Mouse (Mus musculus): Measurements from ENCODE around the gene Zfp346. TPM values are rescaled to one million over a fixed set of nuclear protein-coding genes. Genes with fewer than 3 reads are reported as not detected.

The Zfp346 gene
- polyA plus RNA-seq, 1 experiment from 2014 or later: 23.1 TPM

- 67% methylated on average over 4 of the region's 4 CpGs for WGBS
- Histone ChIP-seq H3K36me3 (ENCODE audit: poor library complexity, severe bottlenecking) (no peaks in the 10 kb centered on the region), H3K27me3 (no peaks in the 10 kb centered on the region), H3K4me1 (peaks cover 10% of the 10 kb centered on the region), H3K4me3 (no peak overlapping the region), H3K9me3 (replicated peaks) (no peaks in the 10 kb centered on the region), H3K4me2 (no peak overlapping the region), H3K27ac (no peak overlapping the region; the same call in 1 of the 2 replicates), H3K9ac (no peak overlapping the region)
- ATAC-seq: no peak
Observed at GRCm38 (mm10) chr13:55177903-55178496, 72.9 kb downstream of the Zfp346 start.

- H3K9me3 ChIP-seq (replicated peaks): no peaks in the 10 kb centered on the region
- H3K9ac ChIP-seq: no peak overlapping the region
- H3K36me3 ChIP-seq (ENCODE audit: poor library complexity, severe bottlenecking): no peaks in the 10 kb centered on the region
- peaks cover 10% of the 10 kb centered on the region for H3K4me1 ChIP-seq
- H3K4me2 ChIP-seq: no peak overlapping the region
- H3K27ac ChIP-seq: no peak overlapping the region
- WGBS: 33% methylated on average over 2 of the region's 2 CpGs
- peak; percentile 17; the same call in 1 of the 2 replicates for ATAC-seq
- H3K4me3 ChIP-seq: no peak overlapping the region
- H3K27me3 ChIP-seq: no peaks in the 10 kb centered on the region
Observed at GRCm38 (mm10) chr13:55178556-55178955, 73.4 kb downstream of the Zfp346 start.

GRCm38 (mm10) chr13:55179591-55179990, 74.5 kb downstream of the Zfp346 start:
- no peak for ATAC-seq
- Histone ChIP-seq H3K9ac (no peak overlapping the region), H3K36me3 (ENCODE audit: poor library complexity, severe bottlenecking) (no peaks in the 10 kb centered on the region), H3K4me1 (peaks cover 10% of the 10 kb centered on the region), H3K9me3 (replicated peaks) (no peaks in the 10 kb centered on the region), H3K4me3 (no peak overlapping the region), H3K27me3 (no peaks in the 10 kb centered on the region), H3K27ac (no peak overlapping the region), H3K4me2 (no peak overlapping the region)
- WGBS: 78% methylated on average over 3 of the region's 3 CpGs

GRCm38 (mm10) chr13:55181786-55182172, 76.7 kb downstream of the Zfp346 start:
- Histone ChIP-seq H3K4me3 (peak overlapping the region; percentile 27), H3K4me2 (peak overlapping the region; percentile 55), H3K9me3 (replicated peaks) (no peaks in the 10 kb centered on the region), H3K4me1 (peaks cover 10% of the 10 kb centered on the region), H3K27ac (no peak overlapping the region), H3K9ac (0 out of 2 replicates have a peak overlapping the region, but pooled peaks have one; percentile 48), H3K27me3 (no peaks in the 10 kb centered on the region), H3K36me3 (ENCODE audit: poor library complexity, severe bottlenecking) (no peaks in the 10 kb centered on the region)
- no peak for ATAC-seq
- WGBS: 71% methylated on average over 2 of the region's 2 CpGs

DNA sequence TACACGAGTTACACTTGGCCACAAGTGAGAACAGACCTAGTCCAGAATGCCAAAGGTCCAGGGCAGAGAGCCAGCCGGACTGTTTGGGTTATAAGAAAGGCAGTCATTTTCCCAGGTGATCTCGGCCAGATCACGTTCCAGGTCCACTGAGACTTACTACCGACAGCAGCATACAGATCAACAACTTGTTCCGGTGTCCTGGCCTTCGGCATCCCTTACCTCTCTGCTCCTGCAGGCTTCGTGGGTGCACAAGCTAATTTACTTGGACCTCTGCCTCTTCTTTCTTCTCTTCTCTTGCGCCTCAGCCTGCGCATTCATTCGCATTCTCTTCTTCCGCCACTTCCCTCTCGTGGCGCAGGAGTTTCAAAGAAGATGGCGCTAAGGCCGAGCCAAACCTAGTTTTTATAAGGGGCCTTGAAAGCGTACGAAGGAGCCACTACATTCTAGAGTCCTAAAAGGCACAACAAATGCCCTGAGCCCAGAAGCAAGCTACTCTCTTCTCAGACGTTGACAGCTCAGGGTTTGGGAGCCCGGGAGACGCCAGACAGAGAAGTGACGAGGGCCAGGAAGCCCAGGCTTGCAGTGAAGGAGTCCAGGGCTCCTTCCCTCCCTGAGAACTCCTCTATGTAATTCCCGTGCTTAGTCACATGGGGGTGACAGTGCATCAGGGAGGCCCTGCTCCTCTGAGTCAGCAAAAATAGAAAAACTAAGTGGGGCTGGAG, 77.2 kb downstream of the Zfp346 start:
- Histone ChIP-seq H3K4me1 (peaks cover 10% of the 10 kb centered on the region), H3K4me2 (peak overlapping the region; percentile 55), H3K9me3 (replicated peaks) (no peaks in the 10 kb centered on the region), H3K36me3 (ENCODE audit: poor library complexity, severe bottlenecking) (no peaks in the 10 kb centered on the region), H3K27me3 (no peaks in the 10 kb centered on the region), H3K27ac (peak overlapping the region; percentile 75), H3K4me3 (peak overlapping the region; percentile 27), H3K9ac (peak overlapping the region; percentile 48; the same call in 1 of the 2 replicates)
- WGBS: 3% methylated on average over 23 of the region's 23 CpGs
- peak; percentile 77; the same call in 1 of the 2 replicates for ATAC-seq

DNA sequence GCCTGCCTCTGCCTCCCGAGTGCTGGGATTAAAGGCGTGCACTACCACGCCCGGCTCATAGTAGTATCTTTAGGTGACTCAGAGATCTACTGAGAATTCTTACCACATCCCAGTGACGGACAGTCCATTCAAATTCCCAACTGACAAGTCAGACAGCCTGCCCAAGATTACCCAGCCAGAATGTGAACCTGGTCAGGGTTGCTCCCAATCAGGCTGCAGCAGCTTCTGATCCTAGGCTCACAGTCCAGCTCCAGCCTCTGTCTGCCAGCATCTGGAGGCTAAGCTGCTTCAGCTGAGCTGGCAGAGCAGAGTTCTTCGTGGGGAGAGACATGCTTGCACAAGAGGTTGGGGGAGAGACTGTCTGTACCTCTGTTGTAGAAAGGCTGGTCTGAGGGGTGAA, 78.3 kb downstream of the Zfp346 start:
- no peak overlapping the region for H3K9ac ChIP-seq
- H3K27ac ChIP-seq: no peak overlapping the region
- ATAC-seq: no peak
- WGBS: 81% methylated on average over 6 of the region's 6 CpGs
- H3K9me3 ChIP-seq (replicated peaks): no peaks in the 10 kb centered on the region
- no peaks in the 10 kb centered on the region for H3K36me3 ChIP-seq (ENCODE audit: poor library complexity, severe bottlenecking)
- H3K4me2 ChIP-seq: no peak overlapping the region
- peaks cover 10% of the 10 kb centered on the region for H3K4me1 ChIP-seq
- no peak overlapping the region for H3K4me3 ChIP-seq
- H3K27me3 ChIP-seq: no peaks in the 10 kb centered on the region

Other genes starting within 250 kb of the Zfp346 start
- 7.2 and 7.5 TPM in 2 replicates for gene Unc5a, start 155.9 kb upstream of the Zfp346 start, polyA plus RNA-seq (2015; fragmentation: Nextera tagmentation; extraction: Ambion mirVana)
- 0.48 and 0.59 TPM in 2 replicates for gene Hk3, start 83.9 kb upstream of the Zfp346 start, polyA plus RNA-seq (2015; fragmentation: Nextera tagmentation; extraction: Ambion mirVana)
- 24.3 and 24.6 TPM in 2 replicates for gene Uimc1, start 5.0 kb upstream of the Zfp346 start, polyA plus RNA-seq (2015; fragmentation: Nextera tagmentation; extraction: Ambion mirVana)
- not detected in 2 replicates for gene Gm17617, start 28.2 kb downstream of the Zfp346 start, polyA plus RNA-seq (2015; fragmentation: Nextera tagmentation; extraction: Ambion mirVana)
- 0.25 and 0.48 TPM in 2 replicates for gene Fgfr4, start 47.3 kb downstream of the Zfp346 start, polyA plus RNA-seq (2015; fragmentation: Nextera tagmentation; extraction: Ambion mirVana)
- gene Nsd1, start 104.5 kb downstream of the Zfp346 start, polyA plus RNA-seq (2015; fragmentation: Nextera tagmentation; extraction: Ambion mirVana): 70.7 and 77.2 TPM in 2 replicates
- gene Prelid1, start 215.2 kb downstream of the Zfp346 start, polyA plus RNA-seq (2015; fragmentation: Nextera tagmentation; extraction: Ambion mirVana): 309 and 331 TPM in 2 replicates
- gene Rab24, start 216.6 kb downstream of the Zfp346 start, polyA plus RNA-seq (2015; fragmentation: Nextera tagmentation; extraction: Ambion mirVana): 102 and 105 TPM in 2 replicates
- gene Mxd3, start 224.5 kb downstream of the Zfp346 start, polyA plus RNA-seq (2015; fragmentation: Nextera tagmentation; extraction: Ambion mirVana): 42.8 and 44.6 TPM in 2 replicates